Comparison of ENCODE assay signal across 12 mouse cellular contexts in the genomic region with DNA sequence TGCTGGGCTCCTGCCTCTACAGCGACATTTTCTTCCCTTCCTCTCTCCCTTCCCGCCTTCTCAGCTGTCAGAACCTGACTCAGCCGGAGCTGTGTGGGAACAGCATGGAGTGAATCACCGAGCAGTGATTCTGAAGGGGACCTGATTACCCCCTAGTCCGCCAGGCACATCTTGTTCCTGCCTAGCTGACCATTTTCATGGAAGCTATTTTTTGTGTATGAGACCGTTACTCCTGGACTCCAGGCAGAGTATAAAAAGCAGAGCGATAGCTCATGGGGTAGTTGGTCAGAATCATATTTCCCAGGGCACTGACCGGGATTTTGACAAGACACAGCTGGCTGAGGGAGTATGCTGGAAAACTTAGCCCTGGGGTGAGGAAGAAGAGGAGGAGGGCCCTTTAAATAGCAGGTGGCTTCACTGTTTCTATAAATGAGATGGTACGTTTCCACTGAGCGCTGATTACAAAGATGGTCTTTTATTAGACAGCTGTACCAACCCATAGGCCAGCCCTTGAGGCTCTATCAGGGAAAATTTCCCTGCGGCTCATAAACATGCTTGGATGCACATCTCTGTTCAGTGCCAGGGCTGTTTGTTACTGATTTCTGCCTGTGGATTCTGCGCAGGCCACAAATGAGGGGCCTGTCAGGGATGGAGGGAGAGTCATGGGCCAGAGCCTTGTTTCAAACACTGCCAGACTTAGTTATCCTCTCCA.
DNase-seq lines count a peak whose midpoint lies in the region; ATAC-seq and TF ChIP-seq lines count a peak whose summit lies in the region.
"Had no signal": no experiment of that assay in that cellular context is flagged by ENCODE, and none has a peak within 500 bp of the region (broad histone marks: within the 10 kb centered on the region; RNA-seq: fewer than 3 reads in every experiment).

No protein-coding gene starts in this region.

- no peak overlapping the region for H3K9ac ChIP-seq in forebrain, embryonic 15.5 days (replicated peaks)
- H3K9ac ChIP-seq in limb, embryonic 14.5 days (ENCODE audit: low read depth, low read length, severe bottlenecking), result no peak overlapping the region
- H3K9ac ChIP-seq in liver, embryonic 12.5 days, result no peak overlapping the region

- H3K4me3 ChIP-seq in forebrain, embryonic 15.5 days, result no peak overlapping the region
- no peak overlapping the region for H3K4me3 ChIP-seq in limb, embryonic 14.5 days (replicated peaks; ENCODE audit: low read length)
- H3K4me3 ChIP-seq in liver, embryonic 12.5 days, result no peak overlapping the region
- H3K4me3 ChIP-seq in midbrain, embryonic 10.5 days, result no peak overlapping the region

- H3K9me3 ChIP-seq in forebrain, embryonic 15.5 days, result no peaks in the 10 kb centered on the region
- no peaks in the 10 kb centered on the region for H3K9me3 ChIP-seq in limb, embryonic 14.5 days (ENCODE audit: control insufficient read depth, low read length)
- no peaks in the 10 kb centered on the region for H3K9me3 ChIP-seq in liver, embryonic 12.5 days (replicated peaks)
- H3K9me3 ChIP-seq in midbrain, embryonic 10.5 days (replicated peaks), result no peaks in the 10 kb centered on the region

- no peaks in the 10 kb centered on the region for H3K27me3 ChIP-seq in forebrain, embryonic 15.5 days
- no peaks in the 10 kb centered on the region for H3K27me3 ChIP-seq in limb, embryonic 14.5 days (ENCODE audit: control insufficient read depth, insufficient read depth, low read length)
- no peaks in the 10 kb centered on the region for H3K27me3 ChIP-seq in liver, embryonic 12.5 days (replicated peaks)
- no peaks in the 10 kb centered on the region for H3K27me3 ChIP-seq in midbrain, embryonic 10.5 days (ENCODE audit: low read depth, poor library complexity, severe bottlenecking)

- no peak for TF ChIP-seq POLR2A in limb, embryonic 14.5 days (IDR thresholded peaks at IDR 0.05; ENCODE audit: borderline replicate concordance, extremely low read depth, insufficient read depth, insufficient read length)

- peak; percentile 82 for DNase-seq in gastrocnemius, adult 18-20 months (ENCODE audit: low spot score)
- DNase-seq in gastrocnemius, postnatal 4 days (ENCODE audit: low spot score in 2 of 2), result no peak
- peak; percentile 10 to 16 for DNase-seq in kidney, postnatal 4 days
- DNase-seq in kidney, postnatal 25 days, result no peak
- DNase-seq in limb, embryonic 14.5 days (ENCODE audit: low spot score), result no peak
- DNase-seq in midbrain, embryonic 10.5 days (ENCODE audit: low spot score), result no peak
- DNase-seq: cerebellum, adult 9-11 months had no signal

- H3K4me2 ChIP-seq in forebrain, embryonic 15.5 days (replicated peaks), result no peak overlapping the region
- no peak overlapping the region for H3K4me2 ChIP-seq in limb, embryonic 14.5 days (replicated peaks; ENCODE audit: low read depth, low read length, severe bottlenecking)
- no peak overlapping the region for H3K4me2 ChIP-seq in liver, embryonic 12.5 days
- H3K4me2 ChIP-seq: liver, embryonic 11.5 days had no signal

- peaks cover 13% of the 10 kb centered on the region for H3K4me1 ChIP-seq in forebrain, embryonic 15.5 days
- no peaks in the 10 kb centered on the region for H3K4me1 ChIP-seq in limb, embryonic 14.5 days (ENCODE audit: control insufficient read depth, insufficient read depth, low read length)
- H3K4me1 ChIP-seq in liver, embryonic 12.5 days, result no peaks in the 10 kb centered on the region
- no peaks in the 10 kb centered on the region for H3K4me1 ChIP-seq in midbrain, embryonic 10.5 days

- WGBS in forebrain, embryonic 15.5 days, result 55% methylated on average over 12 of the region's 12 CpGs
- 62% methylated on average over 12 of the region's 12 CpGs for WGBS in limb, embryonic 14.5 days
- WGBS in liver, embryonic 12.5 days (ENCODE audit: insufficient replicate concordance), result 72% methylated on average over 12 of the region's 12 CpGs
- WGBS in midbrain, embryonic 10.5 days, result 86% methylated on average over 12 of the region's 12 CpGs

- H3K27ac ChIP-seq in forebrain, embryonic 15.5 days (replicated peaks), result no peak overlapping the region; the same call in 1 of the 2 replicates
- no peak overlapping the region for H3K27ac ChIP-seq in limb, embryonic 14.5 days (replicated peaks; ENCODE audit: low read depth, low read length)
- H3K27ac ChIP-seq in liver, embryonic 12.5 days, result no peak overlapping the region
- no peak overlapping the region for H3K27ac ChIP-seq in midbrain, embryonic 10.5 days (replicated peaks)

- H3K36me3 ChIP-seq in forebrain, embryonic 15.5 days, result no peaks in the 10 kb centered on the region
- H3K36me3 ChIP-seq in limb, embryonic 14.5 days (ENCODE audit: control insufficient read depth, insufficient read depth, low read length), result no peaks in the 10 kb centered on the region
- H3K36me3 ChIP-seq in liver, embryonic 12.5 days, result no peaks in the 10 kb centered on the region
- H3K36me3 ChIP-seq in midbrain, embryonic 10.5 days, result no peaks in the 10 kb centered on the region

- ATAC-seq in forebrain, embryonic 15.5 days (replicated peaks), result peak; percentile 57
- peak; percentile 30; the same call in 1 of the 2 replicates for ATAC-seq in limb, embryonic 14.5 days (ENCODE audit: low FRiP score, low read depth)
- no peak for ATAC-seq in liver, embryonic 12.5 days
- ATAC-seq: activated CD4-positive, CD25-positive, alpha-beta regulatory T cell, adult 4 months; CD4-positive, CD25-positive, alpha-beta regulatory T cell, adult 4 months had no signal

Comparison
In these comparisons a context has a peak if more than half of its experiments do, and no peak if none do; other contexts are left out.
1. DNase-seq: peak in gastrocnemius, adult 18-20 months (single experiment) and kidney, postnatal 4 days (2 of 2); none in gastrocnemius, postnatal 4 days (0 of 2), kidney, postnatal 25 days (0 of 2), limb, embryonic 14.5 days (single experiment) and midbrain, embryonic 10.5 days (single experiment).